Mouse (Mus musculus) spleen, adult 2 months (tissue): ENCODE data around the gene Snapc3. TPM values are rescaled to one million over a fixed set of nuclear protein-coding genes. Genes with fewer than 3 reads are reported as not detected.
"Not testable (repeated sequence)": the region's sequence is repeated elsewhere in the genome, so short reads cannot be mapped to it uniquely, and the experiment has no call there.

Experiments
- DNase-seq, 2 experiments: peaks; one replicate each; pipeline versions ENCODE4 v3.0.0 to v3.0.0-alpha.2; 2012 to 2021; ENCODE audit warnings: low spot score in 2 of 2, low read depth in 1 of 2
- H3K27ac ChIP-seq: fragments of 200-500 bp; 2 replicates; pipeline ENCODE4 v1.5.1; 2012; ENCODE audit warnings: low read length, inconsistent platforms; ENCODE audit not compliant: insufficient read depth
- H3K27me3 ChIP-seq: fragments of 200-500 bp; 2 replicates; pipeline ENCODE4 v1.6.1; 2012; ENCODE audit warnings: mild to moderate bottlenecking, moderate library complexity, low read length, inconsistent platforms; ENCODE audit not compliant: control insufficient read depth, insufficient read depth
- H3K36me3 ChIP-seq: fragments of 200-500 bp; 2 replicates; pipeline ENCODE4 v1.6.1; 2012; ENCODE audit warnings: mild to moderate bottlenecking, low read length, inconsistent platforms; ENCODE audit not compliant: control insufficient read depth, insufficient read depth
- H3K4me1 ChIP-seq: fragments of 200-500 bp; 2 replicates; pipeline ENCODE4 v1.6.1; 2011; ENCODE audit warnings: inconsistent platforms; ENCODE audit not compliant: control insufficient read depth, insufficient read depth, insufficient read length
- H3K4me3 ChIP-seq: fragments of 200-500 bp; 2 replicates; pipeline ENCODE4 v1.5.1; 2011; ENCODE audit warnings: mild to moderate bottlenecking, inconsistent platforms; ENCODE audit not compliant: insufficient read depth, insufficient read length; ENCODE audit errors: extremely low read depth
- CTCF ChIP-seq: fragments of 200-500 bp; IDR thresholded peaks from 2 replicates; pipeline ENCODE4 v1.5.1; 2011; ENCODE audit warnings: mild to moderate bottlenecking, inconsistent platforms; ENCODE audit not compliant: insufficient read depth, insufficient read length, insufficient replicate concordance; ENCODE audit errors: extremely low read depth
- POLR2A ChIP-seq: fragments of 200-500 bp; IDR thresholded peaks from 2 replicates; pipeline ENCODE4 v1.6.1; 2011; ENCODE audit warnings: low read depth, low read length, inconsistent platforms
- WGBS: fragments of 180-500 bp; shearing (Covaris S2); methylation state at CpG from one replicate; pipeline ENCODE4 v1.1.7; 2018; 5-methylcytosine and 5-hydroxymethylcytosine counted together
- polyA plus RNA-seq: library from polyadenylated mRNA; depleted of rRNA; stranded (reverse); fragments of >200 nt; gene quantifications from 2 replicates; pipeline ENCODE4 v1.2.3, GENCODE M21; 2012

Gene Snapc3
- polyA plus RNA-seq, 1 experiment = 11.8 TPM

DNA sequence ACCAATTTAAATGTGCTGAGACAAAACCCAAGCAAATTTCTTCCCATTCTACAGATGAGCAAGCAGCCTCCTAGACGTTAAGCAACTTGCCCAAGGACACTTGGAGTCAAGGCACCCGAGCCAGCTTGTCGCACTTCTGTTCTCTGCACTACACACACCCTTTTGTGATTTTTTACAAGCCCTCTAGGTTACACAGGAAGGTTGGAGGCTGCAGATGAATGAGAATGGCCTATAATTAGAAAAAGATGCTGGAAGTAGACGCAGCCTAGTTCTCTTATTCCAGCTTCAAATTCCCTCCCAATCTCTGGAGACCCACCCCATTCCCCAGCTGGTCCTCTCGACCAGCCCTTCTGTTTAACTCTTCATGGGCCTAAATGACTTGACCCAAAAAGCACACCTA, 71.6 kb downstream of the Snapc3 start:
- no peaks in the 10 kb centered on the region for H3K27me3 ChIP-seq
- no peaks in the 10 kb centered on the region for H3K36me3 ChIP-seq
- DNase-seq = no peak
- no peak overlapping the region for H3K4me3 ChIP-seq
- TF ChIP-seq CTCF (no peak), POLR2A (no peak)
- no peak overlapping the region for H3K27ac ChIP-seq
- WGBS = 84% methylated on average over 5 of the region's 5 CpGs
- H3K4me1 ChIP-seq = peaks cover 3% of the 10 kb centered on the region; the same call in 1 of the 2 replicates

DNA sequence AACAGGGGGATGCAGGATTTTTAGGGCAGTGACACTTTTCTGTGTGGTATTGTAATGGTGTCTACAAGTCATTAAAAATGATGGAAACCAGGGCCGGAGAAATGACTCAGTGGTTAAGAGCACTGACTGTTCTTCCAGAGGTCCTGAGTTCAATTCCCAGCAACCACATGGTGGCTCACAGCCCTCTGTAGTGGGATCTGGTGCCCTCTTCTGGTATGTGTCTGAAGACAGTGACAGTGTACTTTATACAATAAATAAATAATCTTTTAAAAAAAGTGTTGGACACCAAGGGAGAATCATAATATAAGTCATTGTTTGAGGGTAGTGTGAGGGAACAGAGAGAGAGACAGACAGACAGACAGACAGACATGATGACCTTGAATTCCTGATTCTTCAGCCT, 75.6 kb downstream of the Snapc3 start:
- Histone ChIP-seq H3K36me3 (no peaks in the 10 kb centered on the region), H3K4me1 (no peaks in the 10 kb centered on the region), H3K27ac (no peak overlapping the region), H3K4me3 (no peak overlapping the region), H3K27me3 (no peaks in the 10 kb centered on the region)
- no peak for DNase-seq
- no peak for TF ChIP-seq CTCF
- 85% methylated on average over 1 of the region's 1 CpGs for WGBS

DNA sequence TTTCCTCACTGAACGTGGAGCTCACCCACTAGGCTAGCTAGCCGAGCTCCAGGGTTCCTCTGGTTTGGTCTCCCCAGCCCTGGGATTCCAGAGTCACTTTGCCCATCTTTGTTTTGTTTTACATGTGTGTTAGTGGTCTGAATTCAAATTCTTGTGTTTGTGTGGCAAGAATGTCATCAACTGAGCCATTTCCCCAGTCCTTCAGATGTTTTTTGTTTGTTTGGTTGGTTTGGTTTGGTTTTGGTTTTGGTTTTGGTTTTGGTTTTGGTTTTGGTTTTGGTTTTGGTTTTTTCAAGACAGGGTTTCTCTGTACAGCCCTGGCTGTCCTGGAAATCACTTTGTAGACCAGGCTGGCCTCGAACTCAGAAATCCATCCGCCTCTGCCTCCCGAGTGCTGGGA, 79.5 kb downstream of the Snapc3 start:
- not testable (repeated sequence) for H3K27me3 ChIP-seq, H3K4me1 ChIP-seq, H3K4me3 ChIP-seq, H3K27ac ChIP-seq, DNase-seq, H3K36me3 ChIP-seq
- WGBS = 90% methylated on average over 5 of the region's 5 CpGs

DNA sequence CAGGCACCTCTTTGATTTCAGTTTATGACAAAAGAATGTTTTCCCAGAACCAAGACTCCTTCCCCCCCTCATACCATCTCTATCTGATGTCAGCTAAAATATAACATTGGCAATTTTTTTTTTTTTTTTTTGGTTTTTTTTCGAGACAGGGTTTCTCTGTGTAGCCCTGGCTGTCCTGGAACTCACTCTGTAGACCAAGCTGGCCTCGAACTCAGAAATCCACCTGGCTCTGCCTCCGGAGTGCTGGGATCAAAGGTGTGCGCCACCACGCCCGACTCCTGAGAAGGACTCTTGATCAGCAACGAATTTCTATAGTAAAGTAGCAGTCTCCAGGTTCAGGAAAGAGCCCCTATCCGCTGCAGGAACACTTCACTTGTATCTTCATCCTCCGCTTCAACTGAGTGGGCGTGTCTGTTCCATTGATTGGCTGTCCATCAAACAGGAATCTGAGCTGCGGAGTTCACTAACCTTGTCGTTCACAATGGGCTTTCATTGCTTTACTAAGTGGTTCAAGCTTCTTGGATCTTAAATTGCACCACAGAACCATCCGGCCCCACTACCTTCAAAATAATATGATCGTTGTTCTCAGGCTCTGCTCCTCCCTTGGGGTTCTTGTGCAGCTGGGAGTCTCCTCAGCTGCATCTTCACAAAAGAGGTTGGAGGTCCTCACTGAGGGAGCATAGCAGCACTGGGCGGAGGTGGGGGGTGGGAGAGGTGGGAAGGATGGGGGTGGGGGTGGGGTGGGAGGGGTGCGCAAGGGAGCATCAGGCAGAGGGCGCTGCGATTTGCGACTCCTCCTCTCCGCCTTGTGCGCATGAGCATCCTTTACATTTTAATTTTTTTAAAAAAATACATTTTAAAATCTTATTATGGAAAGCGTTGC, 82.9 kb downstream of the Snapc3 start:
- Histone ChIP-seq H3K4me3 (no peak overlapping the region), H3K4me1 (no peaks in the 10 kb centered on the region), H3K27me3 (no peaks in the 10 kb centered on the region), H3K36me3 (no peaks in the 10 kb centered on the region), H3K27ac (no peak overlapping the region)
- 54% methylated on average over 22 of the region's 22 CpGs for WGBS
- TF ChIP-seq POLR2A = no peak
- no peak for TF ChIP-seq CTCF
- DNase-seq = no peak

DNA sequence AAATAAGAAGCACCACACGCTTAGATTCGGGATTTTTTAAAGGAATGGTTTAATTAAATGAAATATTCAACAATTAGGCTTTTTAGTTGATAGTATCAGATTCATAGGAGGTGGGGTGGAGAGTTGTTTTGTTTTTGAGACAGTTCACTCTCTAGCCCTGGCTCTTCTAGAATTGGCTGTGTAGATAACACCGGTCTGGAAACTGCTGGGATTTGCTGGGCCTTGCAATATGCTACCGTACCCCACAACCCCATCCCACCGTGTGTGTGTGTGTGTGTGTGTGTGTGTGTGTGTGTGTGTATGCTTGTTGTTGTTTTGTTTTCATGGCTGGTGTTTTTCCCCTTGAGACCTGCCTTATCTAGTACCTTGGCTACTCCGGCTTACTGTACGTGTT, 83.5 kb downstream of the Snapc3 start:
- Histone ChIP-seq H3K4me3 (no peak overlapping the region), H3K36me3 (no peaks in the 10 kb centered on the region), H3K4me1 (no peaks in the 10 kb centered on the region), H3K27me3 (no peaks in the 10 kb centered on the region), H3K27ac (no peak overlapping the region)
- DNase-seq = no peak
- TF ChIP-seq POLR2A (no peak), CTCF (no peak)
- 72% methylated on average over 7 of the region's 7 CpGs for WGBS

DNA sequence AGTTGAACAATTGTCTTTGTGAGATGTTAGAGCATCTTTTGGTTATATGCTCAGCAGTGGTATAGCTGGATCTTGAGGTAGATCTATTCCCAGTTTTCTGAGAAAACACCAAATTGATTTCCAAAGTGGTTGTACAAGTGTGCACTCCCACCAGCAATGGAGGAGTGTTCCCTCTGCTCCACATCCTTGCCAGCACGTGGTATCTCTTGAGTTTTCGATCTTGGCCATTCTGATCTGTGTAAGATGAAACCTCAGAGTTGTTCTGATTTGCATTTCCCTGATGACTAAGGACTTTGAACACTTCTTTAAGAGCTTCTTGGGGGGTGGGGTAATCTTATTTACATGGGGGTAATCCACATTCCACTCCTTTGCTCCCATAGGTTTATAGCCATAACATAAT, 92.1 kb downstream of the Snapc3 start:
- Histone ChIP-seq H3K27me3 (no peaks in the 10 kb centered on the region), H3K4me1 (no peaks in the 10 kb centered on the region), H3K4me3 (no peak overlapping the region), H3K36me3 (no peaks in the 10 kb centered on the region), H3K27ac (no peak overlapping the region)
- 59% methylated on average over 2 of the region's 2 CpGs for WGBS
- DNase-seq = no peak
- TF ChIP-seq CTCF = no peak
- TF ChIP-seq POLR2A = no peak

DNA sequence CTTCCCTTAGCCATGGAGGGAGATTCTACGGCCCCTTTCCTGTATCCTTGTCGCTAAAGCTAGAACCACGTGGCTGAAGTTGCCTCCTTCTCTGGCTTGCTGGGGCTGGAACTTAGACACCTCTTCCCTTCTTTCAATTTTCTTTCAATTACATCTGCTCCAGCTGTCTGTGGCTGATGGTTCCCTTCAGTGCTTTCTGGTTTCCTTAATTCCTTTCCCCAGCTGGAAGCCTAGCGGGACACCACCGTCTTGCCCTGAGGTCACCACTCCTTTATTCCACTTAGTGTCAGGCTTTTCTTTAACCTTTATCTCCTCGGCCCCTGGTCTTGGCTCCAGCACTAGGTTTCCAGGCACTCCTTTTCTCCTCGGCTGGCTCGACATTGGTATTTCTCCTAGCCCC, 93.6 kb downstream of the Snapc3 start:
- Histone ChIP-seq H3K27me3 (no peaks in the 10 kb centered on the region), H3K36me3 (no peaks in the 10 kb centered on the region), H3K4me3 (no peak overlapping the region), H3K27ac (no peak overlapping the region), H3K4me1 (no peaks in the 10 kb centered on the region)
- TF ChIP-seq POLR2A (no peak), CTCF (no peak)
- no peak for DNase-seq
- 91% methylated on average over 8 of the region's 8 CpGs for WGBS

DNA sequence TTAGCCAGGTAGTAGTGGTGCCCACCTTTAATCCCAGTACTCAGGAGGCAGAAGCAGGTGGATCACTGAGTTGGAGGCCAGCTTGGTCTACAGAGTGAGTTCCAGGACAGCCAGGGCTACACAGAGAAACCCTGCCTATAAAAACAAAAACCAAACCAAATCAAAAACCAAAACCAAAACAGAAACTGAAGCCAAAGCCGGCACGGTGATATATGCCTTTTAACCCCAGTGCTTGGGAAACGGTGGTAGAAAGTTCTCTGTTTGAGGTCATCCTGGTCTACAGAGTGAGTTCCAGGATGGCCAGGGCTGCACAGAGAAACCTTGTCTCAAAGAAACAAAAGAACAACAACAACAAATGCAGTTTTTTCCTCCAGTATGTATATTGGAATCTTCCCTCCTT, 94.7 kb downstream of the Snapc3 start:
- Histone ChIP-seq H3K4me3 (no peak overlapping the region), H3K27ac (no peak overlapping the region), H3K4me1 (no peaks in the 10 kb centered on the region), H3K36me3 (no peaks in the 10 kb centered on the region), H3K27me3 (no peaks in the 10 kb centered on the region)
- no peak for DNase-seq
- TF ChIP-seq CTCF (no peak), POLR2A (no peak)
- WGBS = 6% methylated on average over 3 of the region's 3 CpGs
